Mouse (Mus musculus) hindbrain, embryonic 11.5 days (tissue): ENCODE data around the gene Cdc42bpg. TPM values are rescaled to one million over a fixed set of nuclear protein-coding genes. Genes with fewer than 3 reads are reported as not detected.
"Not testable (repeated sequence)": the region's sequence is repeated elsewhere in the genome, so short reads cannot be mapped to it uniquely, and the experiment has no call there.

Experiments used
- ATAC-seq: fragments of 200-750 bp; cut with Nextera tagmentation; 2 replicates; pipeline ENCODE4 v1.8.0; 2017; ENCODE audit warnings: mild to moderate bottlenecking, moderate TSS enrichment, moderate library complexity; ENCODE audit not compliant: low FRiP score
- DNase-seq: peaks from one replicate; pipeline ENCODE4 v3.0.0-alpha.2; 2015; ENCODE audit warnings: low spot score
- H3K27ac ChIP-seq: fragments of 300-500 bp; sonication (generic); 2 replicates; pipeline ENCODE4 v1.5.1; 2014; ENCODE audit warnings: mild to moderate bottlenecking, low read depth, low read length
- H3K27me3 ChIP-seq: fragments of 300-500 bp; sonication (generic); 2 replicates; pipeline ENCODE4 v1.6.1; 2014; ENCODE audit warnings: mild to moderate bottlenecking, low read length, moderate library complexity, mixed read lengths; ENCODE audit not compliant: control insufficient read depth, insufficient read depth
- H3K36me3 ChIP-seq: fragments of 300-500 bp; sonication (generic); 2 replicates; pipeline ENCODE4 v1.6.1; 2014; ENCODE audit warnings: mild to moderate bottlenecking, low read length, moderate library complexity, mixed read lengths; ENCODE audit not compliant: control insufficient read depth, insufficient read depth
- H3K4me1 ChIP-seq: fragments of 300-500 bp; sonication (generic); replicated peaks from 2 replicates; pipeline ENCODE4 v1.6.1; 2014; ENCODE audit warnings: low read length, mixed read lengths; ENCODE audit not compliant: control insufficient read depth, insufficient read depth
- H3K4me2 ChIP-seq: fragments of 300-500 bp; sonication (generic); replicated peaks from 2 replicates; pipeline ENCODE4 v1.6.1; 2014; ENCODE audit warnings: mild to moderate bottlenecking, low read depth, low read length
- H3K4me3 ChIP-seq: fragments of 300-500 bp; sonication (generic); 2 replicates; pipeline ENCODE4 v1.5.1; 2014; ENCODE audit warnings: low read depth, low read length
- H3K9ac ChIP-seq: fragments of 300-500 bp; sonication (generic); 2 replicates; pipeline ENCODE4 v1.6.1; 2014; ENCODE audit warnings: low read depth, low read length
- H3K9me3 ChIP-seq: fragments of 300-500 bp; sonication (generic); 2 replicates; pipeline ENCODE4 v1.6.1; 2016; ENCODE audit warnings: low read length; ENCODE audit not compliant: control insufficient read depth
- WGBS: fragments of 180-500 bp; shearing (Covaris S2); extraction: QIAGEN DNeasy Blood & Tissue Kit; methylation state at CpG from one replicate; pipeline ENCODE4 v1.1.7; 2014; 5-methylcytosine and 5-hydroxymethylcytosine counted together
- polyA plus RNA-seq: library from polyadenylated mRNA; unstranded; fragments of >200 nt; fragmentation: Nextera tagmentation; extraction: Ambion mirVana; gene quantifications from 2 replicates; pipeline ENCODE4 v1.2.1, GENCODE M21; 2014

Cdc42bpg gene
- polyA plus RNA-seq, 1 experiment from 2014 or later = 0.82 TPM

GRCm38 (mm10) chr19:6289696-6290238 lies 16.5 kb upstream of the Cdc42bpg start:
- no peak overlapping the region for H3K9ac ChIP-seq
- 0 out of 2 replicates have a peak, but pooled peaks cover 4% of the 10 kb centered on the region for H3K36me3 ChIP-seq
- no peaks in the 10 kb centered on the region for H3K9me3 ChIP-seq
- H3K4me2 ChIP-seq = no peak overlapping the region
- no peak overlapping the region for H3K27ac ChIP-seq
- no peak overlapping the region for H3K4me3 ChIP-seq
- DNase-seq (no peak), ATAC-seq (no peak)
- WGBS = 90% methylated on average over 14 of the region's 14 CpGs
- H3K27me3 ChIP-seq = no peaks in the 10 kb centered on the region
- no peaks in the 10 kb centered on the region for H3K4me1 ChIP-seq

- 87% methylated on average over 5 of the region's 6 CpGs for WGBS
- H3K27ac ChIP-seq = not testable (repeated sequence)
Observed at GRCm38 (mm10) chr19:6290720-6291116, 15.5 kb upstream of the Cdc42bpg start.

GRCm38 (mm10) chr19:6291117-6291781 lies 15.0 kb upstream of the Cdc42bpg start:
- Histone ChIP-seq H3K4me2 (no peak overlapping the region), H3K27me3 (no peaks in the 10 kb centered on the region), H3K4me3 (no peak overlapping the region), H3K27ac (no peak overlapping the region), H3K9ac (no peak overlapping the region), H3K36me3 (0 out of 2 replicates have a peak, but pooled peaks cover 7% of the 10 kb centered on the region), H3K9me3 (no peaks in the 10 kb centered on the region), H3K4me1 (no peaks in the 10 kb centered on the region)
- DNase-seq (no peak), ATAC-seq (no peak)
- WGBS = 71% methylated on average over 10 of the region's 10 CpGs

More at GRCm38 (mm10) chr19:6290720-6291116, 15.5 kb upstream of the Cdc42bpg start:
- not testable (repeated sequence) for H3K36me3 ChIP-seq, DNase-seq, H3K27me3 ChIP-seq, H3K9me3 ChIP-seq, ATAC-seq, H3K4me3 ChIP-seq, H3K4me2 ChIP-seq, H3K4me1 ChIP-seq, H3K9ac ChIP-seq

- H3K36me3 ChIP-seq = 0 out of 2 replicates have a peak, but pooled peaks cover 7% of the 10 kb centered on the region
- no peaks in the 10 kb centered on the region for H3K9me3 ChIP-seq
- ATAC-seq (no peak), DNase-seq (no peak)
- no peak overlapping the region for H3K4me2 ChIP-seq
- H3K4me1 ChIP-seq = no peaks in the 10 kb centered on the region
- no peaks in the 10 kb centered on the region for H3K27me3 ChIP-seq
- no peak overlapping the region for H3K4me3 ChIP-seq
- no peak overlapping the region for H3K9ac ChIP-seq
- WGBS = 87% methylated on average over 5 of the region's 5 CpGs
- H3K27ac ChIP-seq = no peak overlapping the region
Observed at GRCm38 (mm10) chr19:6292262-6292661, 14.0 kb upstream of the Cdc42bpg start.

GRCm38 (mm10) chr19:6294301-6294700 lies 12.0 kb upstream of the Cdc42bpg start:
- no peaks in the 10 kb centered on the region for H3K4me1 ChIP-seq
- H3K4me3 ChIP-seq = no peak overlapping the region
- H3K36me3 ChIP-seq = 0 out of 2 replicates have a peak, but pooled peaks cover 7% of the 10 kb centered on the region
- DNase-seq (no peak), ATAC-seq (no peak)
- H3K27ac ChIP-seq = no peak overlapping the region
- WGBS = 95% methylated on average over 17 of the region's 17 CpGs
- H3K27me3 ChIP-seq = no peaks in the 10 kb centered on the region
- no peak overlapping the region for H3K4me2 ChIP-seq
- H3K9ac ChIP-seq = no peak overlapping the region
- H3K9me3 ChIP-seq = no peaks in the 10 kb centered on the region

GRCm38 (mm10) chr19:6296551-6297210 lies 9.6 kb upstream of the Cdc42bpg start:
- Histone ChIP-seq H3K4me1 (no peaks in the 10 kb centered on the region), H3K27ac (no peak overlapping the region), H3K36me3 (0 out of 2 replicates have a peak, but pooled peaks cover 7% of the 10 kb centered on the region), H3K4me3 (no peak overlapping the region), H3K4me2 (no peak overlapping the region), H3K9me3 (no peaks in the 10 kb centered on the region), H3K27me3 (no peaks in the 10 kb centered on the region), H3K9ac (no peak overlapping the region)
- ATAC-seq (no peak), DNase-seq (no peak)
- 93% methylated on average over 5 of the region's 5 CpGs for WGBS

- WGBS = 94% methylated on average over 9 of the region's 9 CpGs
- ATAC-seq (no peak), DNase-seq (no peak)
- Histone ChIP-seq H3K4me1 (no peaks in the 10 kb centered on the region), H3K9me3 (no peaks in the 10 kb centered on the region), H3K27ac (no peak overlapping the region), H3K4me3 (no peak overlapping the region), H3K9ac (no peak overlapping the region), H3K36me3 (0 out of 2 replicates have a peak, but pooled peaks cover 7% of the 10 kb centered on the region), H3K27me3 (no peaks in the 10 kb centered on the region), H3K4me2 (no peak overlapping the region)
Observed at GRCm38 (mm10) chr19:6297641-6298040, 8.6 kb upstream of the Cdc42bpg start.

GRCm38 (mm10) chr19:6299003-6299402 lies 7.3 kb upstream of the Cdc42bpg start:
- Histone ChIP-seq H3K9ac (no peak overlapping the region), H3K4me1 (no peaks in the 10 kb centered on the region), H3K36me3 (0 out of 2 replicates have a peak, but pooled peaks cover 7% of the 10 kb centered on the region), H3K9me3 (no peaks in the 10 kb centered on the region), H3K4me2 (no peak overlapping the region), H3K27me3 (no peaks in the 10 kb centered on the region), H3K4me3 (no peak overlapping the region), H3K27ac (no peak overlapping the region)
- DNase-seq = no peak
- WGBS = 84% methylated on average over 4 of the region's 4 CpGs
- ATAC-seq = no peak
